Mouse (Mus musculus) mouse embryonic stem cell (cell line): ENCODE measurements around the gene Gm10964.

ENCODE experiments used
- in situ Hi-C, 2 experiments: fragments of 300-500 bp; cut with MboI; formaldehyde crosslinking; loops; 1 replicate in 1 of 2; 3 replicates in 1 of 2; pipeline ENCODE4 v1.14.3; 2019 to 2020; ENCODE audit warnings: low sequenced_read_pairs in 2 of 2, low pct_unique_long_range_greater_than_20kb in 1 of 2, mixed read lengths in 1 of 2; ENCODE audit not compliant: unreplicated experiment in 1 of 2

Gene Gm10964

DNA sequence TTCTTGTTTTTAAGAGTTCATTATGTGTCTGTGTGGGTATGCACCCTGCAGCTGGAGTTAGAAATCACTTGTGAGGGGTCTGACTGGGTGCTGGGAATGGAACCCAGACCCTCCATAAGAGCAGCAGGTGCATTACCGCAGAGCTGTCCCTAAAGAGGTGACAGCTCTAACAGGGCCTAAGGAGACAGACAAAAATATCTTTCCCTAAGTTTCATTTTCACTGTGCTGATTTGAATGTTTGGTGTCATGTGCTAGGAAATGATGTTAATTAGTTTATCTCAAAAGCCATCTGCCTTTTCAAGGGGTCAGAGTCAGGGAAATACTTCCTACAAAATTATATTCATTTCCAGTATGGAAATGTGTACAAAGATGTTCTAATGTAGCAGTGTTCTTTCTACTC is at the start of gene Gm10964:
Gene Gm10964 (plus strand): TSS at position 38 of the 400 bp plus-strand sequence.
- in situ Hi-C loops: loop anchor here in 1 of 2 experiments (5.0 to 25.0 kb wide), 3 partner anchors 112 to 305 kb away; no protein-coding TSS in a partner anchor

DNA sequence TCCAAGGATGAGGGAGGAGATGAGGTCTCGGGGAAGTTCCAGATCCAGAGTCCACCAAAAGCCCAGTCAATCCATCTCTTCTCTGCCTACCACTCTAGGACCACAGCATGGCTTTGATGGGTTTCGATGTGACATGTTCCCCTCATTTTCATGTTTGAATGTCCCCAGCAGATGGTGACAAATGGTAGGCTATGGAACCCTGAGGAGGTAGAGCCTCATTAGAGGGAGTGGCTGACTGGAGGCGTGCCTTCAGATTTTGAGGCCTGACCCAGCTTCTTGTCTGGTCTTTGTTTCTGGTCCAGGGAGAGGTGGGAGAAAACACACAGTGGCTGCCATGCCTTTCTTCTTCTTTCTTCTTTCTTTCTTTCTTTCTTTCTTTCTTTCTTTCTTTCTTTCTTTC is 48.7 kb upstream of the Gm10964 start:
- in situ Hi-C loops: no loop called here

DNA sequence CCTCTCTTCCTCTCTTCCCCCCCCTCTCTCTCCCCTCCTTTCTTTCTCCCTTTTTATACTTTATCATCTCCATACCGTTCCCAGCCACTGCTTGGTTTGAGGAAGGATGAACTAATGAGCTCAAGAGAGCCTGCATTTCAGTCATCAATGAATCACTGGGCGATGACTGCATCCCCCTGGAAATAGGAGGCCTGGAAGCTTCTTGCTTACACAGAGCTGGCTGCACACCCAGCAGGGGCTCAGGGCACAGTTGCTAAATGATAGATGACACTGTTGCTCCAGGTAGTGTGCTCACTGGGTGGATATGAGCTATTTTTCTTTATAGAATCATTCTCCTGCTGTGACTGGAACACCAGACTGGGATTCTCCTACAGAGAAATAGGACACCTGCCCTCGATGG is 43.6 kb upstream of the Gm10964 start:
- in situ Hi-C loops: no loop called here

DNA sequence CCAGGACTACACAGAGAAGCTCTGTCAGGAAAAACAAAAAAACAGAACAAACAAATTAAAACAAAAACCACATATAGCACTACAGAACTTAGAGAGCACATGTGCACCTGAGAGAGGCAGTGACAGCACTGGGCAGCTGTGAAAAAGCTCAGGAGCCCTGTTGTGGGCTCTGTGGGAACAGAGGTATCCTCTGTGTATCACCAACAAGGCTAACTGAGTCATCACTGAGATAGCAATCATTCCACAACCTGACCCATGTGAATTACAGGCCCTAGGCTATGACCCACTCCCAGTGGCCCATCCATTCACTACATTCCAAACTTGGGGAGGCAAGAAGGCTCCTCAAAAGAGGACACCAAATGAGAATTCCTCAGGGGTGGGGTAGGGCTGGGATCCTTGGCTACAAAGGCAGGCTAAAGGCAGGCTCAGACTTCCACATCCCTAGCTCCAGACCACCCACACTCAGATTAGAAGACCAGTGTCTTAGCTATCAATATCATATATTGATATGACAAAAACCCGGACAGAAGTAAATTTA is 42.7 kb upstream of the Gm10964 start:
- in situ Hi-C loops: no loop called here

DNA sequence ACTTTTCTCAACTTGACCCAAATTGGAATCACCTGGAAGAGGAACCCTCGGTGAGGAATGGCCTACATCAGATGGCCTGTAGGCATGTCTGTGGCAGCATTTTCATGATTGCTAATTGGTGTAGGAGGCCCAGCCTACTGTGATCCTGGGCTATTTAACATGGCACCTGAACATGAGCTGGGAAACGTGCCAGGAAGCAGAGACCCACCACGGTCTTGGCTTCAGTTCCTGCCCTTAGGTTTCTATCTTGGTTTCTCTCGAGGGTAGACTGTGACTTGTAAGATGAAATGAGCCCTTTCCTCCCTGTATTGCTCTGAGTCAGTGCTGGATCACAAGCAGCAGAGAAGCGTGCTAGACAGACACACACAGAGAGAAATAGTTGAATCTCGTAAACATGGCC is 34.5 kb upstream of the Gm10964 start:
- in situ Hi-C loops: no loop called here

DNA sequence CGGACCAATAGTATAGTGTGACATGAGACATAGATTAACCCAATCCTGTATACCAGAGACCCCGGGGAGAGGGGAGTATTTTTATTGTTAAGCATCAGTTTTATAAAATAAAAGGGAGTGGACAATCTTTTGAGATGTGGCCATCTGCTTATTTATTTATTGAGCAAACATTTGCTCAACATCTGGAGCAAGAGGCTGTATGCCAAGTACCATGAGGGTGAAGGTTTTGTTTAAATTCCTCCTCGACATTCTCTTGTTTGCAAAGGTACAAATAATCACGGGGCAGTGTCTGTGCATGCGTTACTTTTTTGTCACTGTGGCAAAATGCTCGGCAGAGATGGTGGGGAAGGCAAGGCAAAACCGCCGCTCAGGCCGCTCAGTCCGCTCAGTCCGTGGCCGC is 33.7 kb upstream of the Gm10964 start:
- in situ Hi-C loops: no loop called here

DNA sequence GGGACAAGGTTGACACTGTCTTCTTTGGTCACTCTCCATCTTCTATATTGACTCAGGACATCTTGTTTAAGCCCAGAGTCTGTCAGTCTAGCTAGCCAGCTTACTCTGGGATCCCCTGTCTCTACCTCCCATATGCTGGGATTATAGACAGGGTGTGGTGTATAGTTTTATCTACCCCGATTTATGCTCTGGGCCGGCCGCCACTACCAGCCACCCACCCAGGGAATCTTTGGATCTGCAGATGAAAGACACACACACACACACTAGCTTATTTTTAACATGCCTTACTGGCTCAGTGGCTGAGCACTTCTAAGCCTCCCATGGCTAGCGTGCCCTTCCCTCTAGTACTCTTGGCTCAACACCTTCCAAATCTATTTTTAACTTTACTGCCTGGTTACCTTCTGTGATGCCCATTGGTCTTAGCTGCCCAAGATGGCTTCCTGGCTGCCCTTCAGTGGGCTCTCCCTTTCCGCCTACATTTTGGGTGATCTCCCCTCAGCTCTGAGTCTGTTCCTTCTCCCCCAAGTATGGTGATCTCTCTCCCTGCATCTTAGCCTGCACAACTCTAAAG is 29.6 kb upstream of the Gm10964 start:
- in situ Hi-C loops: no loop called here

DNA sequence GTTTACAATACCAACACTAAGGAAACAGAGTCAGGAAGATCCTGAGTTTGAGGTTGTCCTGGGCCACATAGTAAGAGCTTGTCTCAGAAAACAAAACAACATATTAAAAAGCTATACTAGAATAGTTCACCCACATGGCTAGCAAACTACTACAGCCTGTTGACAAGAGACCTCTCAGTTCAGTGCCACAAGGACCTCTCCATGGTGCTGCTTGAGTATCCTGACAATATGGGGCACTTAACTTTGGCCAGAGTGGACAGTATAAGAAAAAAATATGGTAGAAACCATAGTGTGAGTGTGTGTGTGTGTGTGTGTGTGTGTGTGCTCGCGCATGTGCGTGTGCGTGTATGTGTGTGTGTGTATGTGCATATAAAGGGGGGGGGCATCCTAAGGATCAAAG is 27.0 kb upstream of the Gm10964 start:
- in situ Hi-C loops: no loop called here

DNA sequence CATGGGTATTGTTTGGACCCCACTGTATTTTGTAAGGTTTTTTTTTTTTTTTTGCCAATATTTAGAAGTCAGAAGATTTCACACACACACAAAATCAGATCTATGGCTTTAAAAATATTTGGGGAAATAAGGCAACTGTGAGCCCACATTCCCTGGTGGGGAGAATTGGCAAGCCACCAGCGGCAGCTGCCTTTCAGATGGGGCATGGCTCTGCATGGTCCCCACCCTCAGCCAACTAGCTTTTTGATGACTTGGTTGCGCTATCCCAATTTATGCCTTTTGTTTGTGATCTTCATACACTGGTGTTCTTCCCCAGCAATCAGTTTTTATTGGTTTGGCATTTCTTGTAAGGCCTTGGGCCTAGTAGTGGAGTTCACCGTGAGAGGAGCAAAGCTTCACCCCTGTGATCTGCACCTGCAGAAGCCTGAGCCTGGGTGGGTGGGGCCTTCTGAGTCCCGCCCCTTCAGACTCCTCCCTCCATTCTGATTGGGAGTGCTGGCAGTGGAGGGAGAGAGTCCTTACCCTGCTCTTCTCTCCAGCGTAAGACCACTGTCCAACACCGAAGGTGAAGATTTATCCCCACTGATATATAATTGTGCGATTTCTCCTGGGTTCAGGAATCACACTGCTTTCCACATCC is 24.8 kb upstream of the Gm10964 start:
- in situ Hi-C loops: no loop called here

DNA sequence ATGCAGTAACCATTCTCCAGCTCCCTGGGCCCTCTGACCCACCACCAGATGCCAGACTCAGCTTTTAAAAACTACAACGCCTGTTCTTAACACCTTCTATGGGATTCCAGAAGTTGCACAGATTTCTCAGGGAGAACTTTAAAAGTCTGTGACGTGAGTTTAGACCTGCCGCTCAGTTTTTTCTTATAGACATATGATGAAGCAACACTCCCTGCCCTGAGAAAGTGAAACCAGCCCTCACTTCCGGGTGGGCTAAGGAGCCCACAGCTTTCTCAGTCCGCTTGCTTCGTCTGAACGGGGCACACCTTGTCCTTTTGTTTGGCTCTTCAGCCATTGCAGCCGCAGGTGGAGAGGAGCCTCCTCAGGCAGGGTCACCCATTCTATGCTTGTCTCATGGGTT is 24.2 kb upstream of the Gm10964 start:
- in situ Hi-C loops: no loop called here

DNA sequence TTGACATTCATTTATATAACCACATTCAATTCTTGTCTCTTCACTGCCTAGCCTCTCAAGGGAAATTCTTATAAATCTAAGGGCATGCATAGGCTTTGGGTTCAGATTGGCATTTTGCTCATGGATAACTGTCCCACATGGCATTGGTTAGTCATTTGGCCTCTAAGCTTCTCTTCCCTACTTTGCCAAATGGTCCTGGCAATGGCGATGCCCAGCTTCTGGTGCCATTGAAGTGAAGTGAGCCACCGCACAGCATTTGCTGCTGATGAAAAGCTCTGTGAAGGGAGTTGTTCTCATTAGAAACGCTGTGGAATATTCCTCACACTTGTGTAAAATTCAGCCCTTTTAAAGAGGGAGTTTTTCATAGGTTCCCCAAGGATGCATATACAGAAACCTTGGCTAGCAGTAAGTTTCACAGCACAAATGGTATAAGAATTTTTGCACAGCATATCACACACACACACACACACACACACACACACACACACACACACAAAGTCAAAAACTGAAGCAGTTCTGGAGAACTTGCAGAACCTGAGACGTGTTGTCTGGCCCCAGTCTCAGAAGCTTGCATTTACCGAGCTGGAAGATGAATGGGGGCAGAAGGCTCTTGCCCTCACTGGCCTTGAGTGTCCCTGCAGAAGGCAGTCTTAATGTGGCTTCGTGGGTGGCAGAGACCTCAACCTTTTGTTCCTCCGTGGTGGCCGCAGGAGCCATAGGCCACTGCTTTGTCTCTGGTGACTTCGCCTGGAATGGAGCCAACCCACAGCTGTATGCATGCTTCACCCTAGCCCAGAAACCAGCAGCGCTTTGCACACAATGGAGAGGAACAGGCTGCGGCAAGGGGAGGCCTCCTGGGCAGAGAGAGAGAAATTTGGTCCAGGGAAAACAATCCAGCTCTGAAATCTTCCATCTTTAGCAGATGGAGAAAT is 23.1 kb upstream of the Gm10964 start:
- in situ Hi-C loops: no loop called here

DNA sequence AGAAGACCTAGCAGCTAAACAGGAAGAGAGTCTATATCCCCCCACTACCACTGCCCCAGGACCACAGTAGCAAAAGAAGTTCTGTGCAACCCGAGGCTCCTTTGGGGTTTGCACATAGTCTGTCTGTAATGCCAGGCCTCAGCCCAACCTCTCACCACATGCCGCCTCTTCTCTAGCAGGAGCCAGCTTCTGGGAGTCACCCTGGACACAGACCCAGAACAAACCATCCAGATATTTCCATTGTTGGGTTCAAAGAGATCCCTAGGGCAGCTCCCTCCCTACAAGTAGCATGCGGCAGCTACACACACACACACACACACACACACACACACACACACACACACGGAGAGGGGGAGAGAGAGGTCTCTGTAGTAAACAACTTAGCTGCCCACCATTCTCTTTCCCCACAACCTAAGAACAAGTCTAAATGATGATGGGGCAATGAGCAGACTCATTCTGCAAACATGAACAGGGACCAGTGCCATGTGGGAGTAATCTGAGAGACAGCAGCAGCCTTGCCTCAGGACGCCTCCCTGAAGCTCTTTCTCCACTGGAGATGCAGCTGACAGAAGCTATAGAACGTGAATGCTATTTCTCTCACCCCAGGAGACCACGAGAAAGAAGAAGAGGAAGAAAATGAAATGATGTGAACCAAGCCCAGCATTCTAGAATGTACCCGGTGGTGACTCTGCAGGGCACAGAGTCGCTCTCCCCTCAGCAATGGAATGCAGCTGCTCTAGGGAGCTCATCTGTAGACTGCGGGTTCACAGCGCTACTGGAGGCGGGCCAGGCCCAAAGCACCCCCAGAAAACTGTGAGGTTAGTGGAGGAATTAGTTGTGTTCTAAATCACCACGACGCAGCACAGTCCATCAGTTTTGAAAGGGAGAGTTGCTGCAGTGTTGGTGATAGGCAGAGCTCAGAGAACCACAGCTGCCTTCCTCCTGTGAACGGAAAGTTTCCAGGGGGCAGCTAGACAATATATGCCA is 22.1 kb upstream of the Gm10964 start:
- in situ Hi-C loops: no loop called here

DNA sequence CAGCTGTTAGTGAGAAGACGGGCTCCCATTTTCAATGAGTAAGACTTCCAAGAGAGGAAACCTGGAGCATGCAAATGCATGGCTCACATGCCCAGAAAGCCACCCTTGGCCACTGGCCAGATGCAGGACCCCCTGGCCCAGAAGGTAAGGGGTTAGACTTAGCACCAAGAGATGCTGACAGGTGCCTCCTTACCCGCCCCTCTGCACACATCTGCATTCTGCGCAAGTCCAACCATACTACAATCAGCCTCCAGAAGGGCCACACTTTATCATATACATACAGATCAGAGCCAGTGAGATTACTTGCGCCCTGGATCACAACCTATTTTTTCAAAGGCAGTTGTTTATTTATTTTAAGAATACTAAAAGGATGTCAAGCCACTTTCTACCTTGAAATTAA is 20.4 kb upstream of the Gm10964 start:
- in situ Hi-C loops: no loop called here

DNA sequence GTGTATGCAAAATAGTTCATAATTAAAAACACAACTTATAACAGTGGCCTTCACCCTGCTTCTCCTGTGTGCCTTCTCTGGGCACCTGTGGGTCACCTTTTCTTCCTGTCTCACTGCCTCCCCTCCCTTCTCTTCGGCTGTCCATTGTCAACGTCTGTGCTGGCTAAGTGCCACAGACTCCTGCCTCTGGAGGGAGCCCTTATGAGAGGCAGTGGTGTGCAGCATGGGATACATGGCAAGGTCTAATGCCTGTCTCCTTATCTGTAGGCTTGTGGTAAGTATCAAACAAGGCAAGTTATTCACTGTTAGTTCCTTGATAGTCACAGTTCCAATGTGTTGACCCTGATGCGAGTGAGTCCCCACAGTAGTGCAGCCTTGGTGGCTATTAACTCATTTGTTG is 15.0 kb upstream of the Gm10964 start:
- in situ Hi-C loops: no loop called here

DNA sequence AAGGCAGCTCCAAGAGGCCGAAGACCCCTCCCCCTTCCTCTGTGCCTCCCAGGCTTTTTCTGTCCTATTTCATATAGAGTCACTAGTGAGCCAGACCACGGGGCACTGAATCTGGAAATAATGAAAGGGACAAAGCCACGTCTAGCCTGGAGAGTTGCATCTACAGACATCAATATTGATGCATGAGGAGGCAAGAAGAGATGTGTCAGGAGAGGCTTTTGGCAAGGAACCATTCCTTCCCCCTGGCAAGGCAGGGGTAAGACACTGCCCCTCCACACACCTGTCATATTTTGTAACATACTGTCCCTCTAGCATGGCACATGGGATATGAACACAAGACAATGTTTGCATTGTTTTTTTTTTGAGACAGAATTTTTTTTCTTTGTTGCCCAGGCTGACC is 12.5 kb upstream of the Gm10964 start:
- in situ Hi-C loops: loop anchor here in 1 of 2 experiments (25.0 kb wide), 1 partner anchor 189 kb away; no protein-coding TSS in a partner anchor

DNA sequence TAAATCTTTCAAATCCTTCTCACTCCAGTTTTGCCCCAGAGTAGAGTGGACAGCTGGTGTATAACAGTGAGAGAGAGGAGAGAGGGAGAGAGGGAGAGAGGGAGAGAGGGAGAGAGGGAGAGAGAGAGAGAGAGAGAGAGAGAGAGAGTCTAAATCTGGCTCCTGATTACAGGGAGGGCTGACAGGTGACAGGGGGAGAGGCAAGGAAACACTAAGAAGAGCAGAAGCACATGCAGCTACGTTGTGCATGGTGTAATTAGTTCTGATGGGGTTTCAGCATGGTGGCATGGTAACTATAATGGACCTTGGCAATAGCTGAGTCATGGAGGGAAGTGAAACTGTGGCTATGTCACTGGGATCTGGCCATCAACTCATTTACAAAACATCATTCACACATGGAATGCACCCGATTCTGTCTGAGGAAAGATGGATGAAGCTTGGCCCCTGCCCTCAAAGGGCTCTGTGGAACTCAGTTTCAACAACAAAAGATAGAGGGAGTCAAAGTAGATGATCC is 11.3 kb upstream of the Gm10964 start:
- in situ Hi-C loops: loop anchor here in 1 of 2 experiments (25.0 kb wide), 1 partner anchor 191 kb away; no protein-coding TSS in a partner anchor

DNA sequence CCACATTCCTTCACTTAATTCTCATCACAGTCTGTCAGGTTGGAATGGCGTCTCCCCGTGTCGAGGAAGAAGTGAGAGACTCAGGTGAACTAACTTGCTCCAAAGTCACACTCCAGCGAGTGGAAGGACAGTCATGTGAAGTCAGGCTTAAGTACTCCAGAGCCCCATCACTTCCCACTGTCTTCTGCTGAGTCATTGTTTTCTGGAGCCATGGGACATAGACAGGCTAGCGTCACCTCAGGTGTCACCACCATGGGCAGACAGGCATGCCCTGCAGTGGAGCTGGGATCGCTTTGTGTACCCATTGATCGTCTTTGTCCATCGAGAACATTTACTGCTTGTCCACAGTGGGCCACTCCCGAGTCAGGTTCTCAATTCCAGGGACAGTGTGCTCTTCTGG is 9.3 kb upstream of the Gm10964 start:
- in situ Hi-C loops: loop anchor here in 1 of 2 experiments (10.0 to 25.0 kb wide), 2 partner anchors 193 to 295 kb away; no protein-coding TSS in a partner anchor

DNA sequence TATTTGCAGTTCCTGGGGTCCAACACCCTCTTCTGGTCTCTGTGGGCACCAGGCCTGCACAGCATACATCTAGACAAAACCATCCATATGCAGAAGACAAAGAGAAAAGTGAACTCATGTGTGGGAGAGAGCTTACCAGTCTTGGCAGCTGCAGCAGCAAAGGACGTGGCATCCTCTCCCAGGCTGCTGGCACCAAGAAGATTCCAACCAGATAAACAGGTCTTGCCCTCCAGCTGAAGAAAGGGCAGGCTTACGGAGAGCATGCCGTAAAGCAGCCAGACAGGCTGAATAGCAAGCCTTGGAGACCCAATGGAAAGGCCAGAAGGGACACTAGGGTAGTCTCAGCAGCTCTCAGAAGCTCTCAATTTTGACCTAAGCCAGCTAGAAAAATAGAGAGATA is 7.0 kb upstream of the Gm10964 start:
- in situ Hi-C loops: loop anchor here in 1 of 2 experiments (10.0 to 25.0 kb wide), 2 partner anchors 195 to 297 kb away; no protein-coding TSS in a partner anchor
